Mouse (Mus musculus) urinary bladder, postnatal 14 days (tissue): ENCODE results near the gene Tulp4.
A peak's percentile ranks its signal among the peaks of the same experiment; 100 is the strongest.

Experiments
- DNase-seq: peaks from one replicate; pipeline ENCODE4 v3.0.0; 2021; ENCODE audit warnings: low spot score

Tulp4 gene

DNA sequence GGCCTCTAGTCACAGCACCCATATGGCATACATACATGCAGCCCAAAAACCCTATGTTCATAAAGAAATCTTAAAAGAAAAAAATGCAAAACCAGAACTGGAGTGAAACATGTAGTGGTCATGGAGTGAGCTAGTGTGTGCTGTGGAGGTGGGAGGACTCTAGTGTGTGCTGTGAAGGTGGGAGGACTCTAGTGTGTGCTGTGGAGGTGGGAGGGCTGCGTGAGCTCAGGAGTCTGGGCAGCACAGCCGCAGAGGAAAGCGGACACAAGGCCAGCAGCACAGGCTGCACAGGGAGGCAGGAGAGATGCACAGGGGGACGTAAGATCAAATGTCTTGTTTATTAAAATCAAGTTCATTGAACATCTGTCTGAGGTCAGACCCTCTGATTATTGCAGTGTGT is 17.5 kb downstream of the Tulp4 start:
- no peak for DNase-seq

DNA sequence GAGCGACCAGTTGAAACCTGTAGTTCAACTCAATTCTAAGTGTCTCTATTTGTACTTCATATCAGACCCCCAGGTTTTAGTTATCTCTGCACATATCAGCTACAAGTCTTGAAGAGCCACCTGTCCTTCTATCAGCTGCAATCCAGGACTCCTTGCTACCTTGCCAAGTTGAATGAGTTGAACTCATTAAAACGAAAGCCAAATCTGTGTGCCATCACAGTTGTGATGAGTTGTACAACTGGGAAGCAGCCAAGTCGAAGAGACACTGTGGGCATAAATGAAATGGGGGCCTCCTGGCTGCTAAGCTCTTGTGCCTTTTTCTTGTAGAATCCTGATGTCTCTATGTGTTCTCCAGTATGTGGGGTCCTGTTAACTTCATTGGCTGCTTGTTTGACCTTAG is 19.2 kb downstream of the Tulp4 start:
- no peak for DNase-seq

DNA sequence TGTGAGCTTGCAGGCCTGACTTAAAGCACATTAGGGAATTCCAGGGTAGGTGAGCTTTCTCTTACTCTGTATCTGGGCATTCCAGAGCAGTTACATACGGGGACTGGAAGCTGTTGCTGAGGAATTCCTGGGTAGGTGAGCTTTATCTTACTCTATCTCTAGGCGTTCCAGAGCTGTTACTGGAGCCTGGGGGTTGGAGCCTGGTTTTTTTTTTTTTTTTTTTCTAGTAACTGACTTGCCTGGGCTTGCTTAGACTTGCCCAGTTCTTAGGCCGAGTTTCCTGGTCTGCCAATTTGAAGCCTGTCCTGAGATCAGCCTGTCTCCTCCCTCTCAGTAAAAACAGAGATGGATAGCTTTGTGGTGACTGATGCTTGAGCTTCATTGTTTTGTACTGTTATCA is 21.8 kb downstream of the Tulp4 start:
- DNase-seq: peak; percentile 26

DNA sequence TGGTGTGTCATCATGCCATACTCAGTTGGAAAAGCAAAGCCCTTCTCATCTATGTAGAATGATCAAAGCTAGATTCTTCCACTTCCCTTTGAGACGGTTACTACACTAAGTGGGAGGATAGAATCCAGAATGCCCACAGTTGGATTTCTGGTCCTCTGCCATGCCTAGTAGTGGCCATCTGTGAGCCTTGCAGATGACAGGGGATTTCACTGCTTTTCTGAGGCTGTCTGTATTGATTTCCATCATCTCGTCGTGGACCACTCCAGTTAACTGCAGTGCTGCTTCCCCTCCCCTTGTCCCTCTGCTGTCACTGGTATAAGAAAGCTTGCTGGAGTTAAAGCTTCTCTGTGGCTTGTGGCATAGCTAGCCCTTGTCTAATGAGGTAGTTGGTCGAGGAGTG is 23.1 kb downstream of the Tulp4 start:
- DNase-seq: no peak

DNA sequence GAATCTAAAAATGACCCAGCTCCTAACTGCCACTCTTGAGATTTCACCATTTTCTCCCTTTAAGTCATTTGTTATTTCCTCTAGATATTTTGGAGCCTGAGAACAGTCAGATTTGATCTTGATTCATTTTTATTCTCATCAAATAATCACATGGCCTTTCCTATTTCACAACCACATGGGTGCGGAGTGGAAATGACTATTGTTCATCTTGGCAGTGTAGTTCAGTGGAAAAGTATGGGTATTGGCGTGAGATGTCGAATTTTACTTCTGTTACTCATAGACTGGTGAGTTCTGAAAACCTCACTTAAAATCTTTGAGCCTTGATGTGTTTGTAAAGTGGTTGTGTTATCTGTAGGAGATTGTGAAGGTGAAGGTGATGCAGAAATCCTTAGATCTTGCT is 24.8 kb downstream of the Tulp4 start:
- DNase-seq: no peak

DNA sequence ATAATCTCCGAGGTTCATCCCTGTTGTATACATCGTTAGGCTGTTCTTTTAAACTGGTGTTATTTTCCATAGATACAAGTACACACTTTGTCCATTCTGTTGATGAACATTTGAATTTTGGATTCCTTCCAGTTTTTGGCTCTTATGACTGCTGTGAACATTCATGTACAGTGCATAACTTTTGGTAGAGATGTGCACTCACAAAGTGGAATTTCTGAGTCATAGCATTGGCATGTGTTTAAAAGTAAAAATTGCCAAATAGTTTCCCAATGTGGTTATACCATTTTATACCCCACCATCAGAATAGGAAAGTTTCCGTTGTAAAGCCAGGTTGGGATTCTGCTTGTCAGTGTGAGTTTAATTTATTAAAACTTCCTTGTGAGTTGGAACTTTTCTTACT is 34.6 kb downstream of the Tulp4 start:
- no peak for DNase-seq

DNA sequence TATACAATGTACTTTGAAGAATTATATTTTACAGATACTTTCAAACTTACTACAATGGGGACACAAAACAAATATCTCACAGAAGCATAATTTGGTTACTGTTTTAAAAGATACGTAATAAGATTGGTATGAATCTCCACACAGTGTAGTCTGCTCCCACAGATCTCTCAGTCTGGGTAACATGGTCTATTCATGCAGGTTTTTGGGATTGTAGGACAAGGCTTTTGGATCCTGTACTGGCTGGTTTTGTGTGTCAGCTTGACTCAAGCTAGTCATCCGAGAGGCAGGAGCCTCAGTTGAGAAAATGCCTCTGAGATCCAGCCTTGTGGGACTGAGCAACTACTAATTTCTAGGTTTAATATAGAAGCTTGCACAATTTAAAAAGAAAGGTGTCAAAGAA is 35.1 kb downstream of the Tulp4 start:
- no peak for DNase-seq

DNA sequence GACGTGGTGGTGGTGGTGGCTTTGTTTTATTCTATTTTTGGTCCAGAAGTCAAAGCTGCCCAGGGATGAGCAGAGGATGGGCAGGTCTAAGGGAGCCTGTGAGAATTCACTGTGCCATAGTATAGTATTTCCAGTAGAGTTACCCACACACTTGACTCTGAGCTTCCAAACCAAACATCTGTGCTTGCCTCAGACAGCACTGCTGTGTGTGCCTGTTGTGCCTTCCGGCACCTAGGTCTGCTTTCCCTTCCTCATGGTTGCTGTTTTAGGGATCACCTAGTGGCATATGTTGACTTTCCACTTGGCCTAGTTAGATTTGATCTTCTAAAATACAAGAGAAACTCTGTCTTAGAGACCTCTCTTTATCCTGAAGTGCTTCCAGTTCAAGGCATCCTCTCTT is 39.0 kb downstream of the Tulp4 start:
- DNase-seq: no peak

DNA sequence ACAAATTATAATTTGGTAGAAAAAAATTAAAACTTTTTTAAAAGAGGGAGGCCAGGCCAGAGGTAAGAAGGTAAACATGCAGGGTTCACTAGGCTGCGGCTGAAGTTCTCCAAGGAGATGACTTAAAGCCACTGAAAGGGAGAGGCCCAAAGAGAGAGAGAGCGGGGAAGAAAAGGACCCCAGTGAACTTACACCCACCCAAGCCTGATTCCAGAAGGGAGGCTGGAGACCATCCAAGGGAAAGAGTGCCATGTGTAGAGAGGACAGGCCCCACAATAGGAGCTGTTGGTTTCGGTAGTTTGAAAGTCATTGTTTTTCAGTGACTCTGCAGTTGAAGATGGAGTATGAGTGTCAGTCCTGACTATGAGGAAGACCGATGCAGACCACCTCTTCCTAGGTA is 46.7 kb downstream of the Tulp4 start:
- DNase-seq: no peak

DNA sequence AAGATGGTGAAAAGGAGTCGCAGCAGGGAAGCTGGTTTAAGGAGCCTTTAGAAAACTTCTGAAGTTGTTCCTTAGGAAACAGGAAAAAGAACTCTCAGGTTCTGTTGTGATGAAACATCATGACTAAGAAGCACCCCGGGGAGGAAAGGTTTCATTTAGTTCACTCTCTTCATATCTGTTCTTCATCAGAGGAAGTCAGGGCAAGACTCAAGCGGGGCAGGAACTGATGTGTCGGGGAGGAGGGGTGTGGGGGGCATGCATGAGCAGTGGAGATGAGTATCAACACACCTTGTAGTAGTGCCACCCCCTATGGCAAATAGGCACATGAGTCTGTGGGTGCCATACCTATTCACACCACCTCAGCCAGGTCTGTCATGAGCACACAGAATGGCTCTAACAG is 47.3 kb downstream of the Tulp4 start:
- DNase-seq: no peak

DNA sequence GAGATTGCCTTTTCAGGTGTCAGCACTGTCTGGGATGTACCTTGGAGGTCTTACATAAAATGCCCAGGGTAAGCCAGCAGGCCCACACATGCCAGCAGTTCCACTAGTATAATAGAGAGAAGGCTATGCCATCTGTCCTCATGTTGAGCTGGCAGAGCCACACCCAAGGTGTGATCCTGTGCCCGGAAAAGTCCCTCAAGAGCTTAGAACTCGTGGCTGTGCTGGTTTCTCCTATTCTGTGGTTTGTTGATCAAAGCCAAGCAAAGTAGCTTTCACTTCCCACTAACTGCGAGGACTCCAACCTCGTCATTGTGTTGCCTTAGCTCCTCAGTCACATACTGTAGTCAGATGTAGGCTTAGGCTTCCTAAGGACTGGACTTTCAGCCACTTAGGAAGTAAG is 48.1 kb downstream of the Tulp4 start:
- no peak for DNase-seq

DNA sequence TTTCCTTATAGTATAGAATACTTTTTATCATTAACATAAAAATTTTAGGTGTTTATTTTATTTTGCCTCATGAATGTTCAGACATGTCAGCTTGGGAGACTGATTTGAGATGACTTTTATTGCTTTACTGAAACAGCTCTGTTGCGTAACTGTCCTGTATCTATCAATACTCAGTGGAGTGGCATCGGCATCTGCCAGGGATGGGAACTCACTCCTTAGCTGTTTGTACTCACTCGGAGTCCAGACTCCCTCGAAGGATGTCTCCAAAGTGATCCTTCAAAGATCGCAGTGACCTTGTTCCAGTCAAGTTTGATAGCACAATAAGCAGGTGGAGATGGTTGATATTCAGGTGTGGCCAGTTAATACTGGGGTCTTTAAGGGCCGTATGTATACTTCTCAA is 54.3 kb downstream of the Tulp4 start:
- DNase-seq: no peak

DNA sequence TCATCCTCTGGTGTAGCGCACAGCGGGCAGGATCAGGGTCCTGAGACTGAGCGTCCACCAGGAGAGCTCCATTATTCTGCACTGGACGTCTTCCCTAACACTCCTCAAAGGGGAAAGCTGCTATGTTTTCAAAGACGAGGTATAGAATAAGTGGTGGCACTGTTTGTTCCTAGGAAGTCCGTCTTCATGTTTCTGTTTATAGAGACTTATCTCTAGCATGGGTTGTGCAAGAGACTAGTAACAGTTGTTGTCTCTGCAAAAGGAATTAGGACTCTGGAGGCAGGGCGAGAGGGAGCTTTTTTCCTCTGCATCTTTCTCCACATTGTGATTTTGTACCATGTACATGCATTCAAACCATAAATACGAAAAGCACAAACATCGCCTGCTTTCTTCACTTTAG is 55.7 kb downstream of the Tulp4 start:
- DNase-seq: no peak

DNA sequence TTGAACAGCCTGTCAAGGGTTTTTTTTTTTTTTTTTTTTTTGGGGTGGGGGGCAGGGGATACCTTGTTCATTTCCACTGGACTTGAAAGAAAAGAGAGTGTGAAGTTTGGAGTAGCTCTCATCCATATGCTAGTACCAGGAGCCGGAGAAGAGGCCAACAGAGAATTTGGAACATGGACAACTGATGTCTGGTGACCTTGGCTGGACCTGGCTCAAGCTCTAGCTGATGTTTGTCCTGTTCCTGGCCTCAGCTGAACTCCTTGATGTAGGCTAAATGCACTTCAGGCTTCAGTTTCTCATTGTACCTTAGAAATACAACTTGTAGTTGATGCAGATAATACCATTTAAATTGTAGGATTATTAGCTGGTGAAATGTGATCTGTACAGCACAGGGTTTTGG is 56.5 kb downstream of the Tulp4 start:
- DNase-seq: no peak

DNA sequence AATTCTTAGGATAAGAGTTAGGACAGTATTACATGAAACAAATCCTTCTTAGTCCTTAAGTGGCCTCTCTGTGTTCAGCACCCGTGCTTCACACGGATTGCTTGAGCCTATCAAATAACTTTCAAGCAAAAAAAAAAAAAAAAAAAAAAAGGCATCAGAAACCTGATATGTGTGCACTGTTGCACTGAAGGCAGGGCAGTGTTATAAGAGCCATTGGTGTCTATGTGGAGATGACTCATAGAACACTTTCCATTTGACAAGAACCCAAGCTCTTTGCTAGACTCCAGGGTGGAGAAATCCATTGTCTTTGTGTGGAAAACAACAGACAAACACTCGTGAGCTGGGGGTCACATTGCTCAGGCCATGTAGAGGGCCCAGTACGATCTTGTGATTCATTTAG is 58.7 kb downstream of the Tulp4 start:
- no peak for DNase-seq

DNA sequence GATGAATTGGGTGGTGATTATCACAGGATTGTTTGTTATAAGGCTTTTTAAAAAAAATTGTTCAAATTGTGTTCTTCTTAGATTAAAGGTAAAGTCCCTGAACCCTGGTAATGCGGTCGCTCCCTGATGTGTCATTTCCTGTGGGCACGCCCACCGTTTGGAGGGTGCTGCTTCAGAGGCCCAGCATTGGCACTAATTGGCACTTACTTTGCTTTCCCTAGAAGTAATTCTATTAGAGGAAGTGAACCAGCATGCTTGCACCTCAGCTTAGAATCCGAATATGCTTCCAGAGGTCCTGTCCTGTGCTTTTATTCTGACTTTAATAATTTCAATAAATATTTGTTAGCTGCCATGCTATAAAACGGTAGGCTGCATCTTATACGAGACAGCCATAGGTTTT is 66.2 kb downstream of the Tulp4 start:
- DNase-seq: no peak

DNA sequence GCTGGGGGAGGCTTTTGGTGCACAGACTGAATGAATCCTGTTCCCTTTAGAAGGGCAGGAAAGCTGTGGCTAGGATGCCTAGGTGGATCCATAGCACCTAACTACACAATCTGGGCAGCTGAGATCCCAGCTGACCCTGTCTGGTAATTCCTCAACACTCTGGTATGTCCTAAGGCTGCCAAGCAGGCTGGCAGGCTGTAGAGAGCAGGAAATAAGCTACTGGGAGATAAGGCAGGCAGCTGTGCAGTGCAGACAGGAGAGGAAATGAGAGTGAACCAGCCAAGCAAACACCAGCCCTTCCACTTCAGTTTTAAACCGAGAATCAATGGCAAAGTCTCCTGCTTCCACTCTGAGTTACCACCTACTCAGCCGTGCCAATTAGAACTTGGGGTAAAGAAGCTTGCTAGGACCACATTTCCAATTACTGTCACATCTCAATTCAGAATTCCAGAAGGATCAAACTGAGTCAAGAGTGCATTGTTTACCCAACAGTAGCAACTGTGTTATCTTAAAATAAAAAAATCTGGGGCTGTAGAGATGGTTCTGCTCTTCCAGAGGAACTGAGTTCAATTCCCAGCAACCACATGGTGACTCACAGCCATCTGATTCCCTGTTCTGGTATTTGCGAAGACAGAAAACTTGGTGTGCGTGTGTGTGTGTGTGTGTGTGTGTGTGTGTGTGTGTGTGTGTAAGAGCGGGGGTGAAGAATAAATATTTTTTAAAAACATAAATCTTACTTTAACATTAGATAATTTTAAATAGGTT is 66.9 kb downstream of the Tulp4 start:
- DNase-seq: peak; percentile 65

DNA sequence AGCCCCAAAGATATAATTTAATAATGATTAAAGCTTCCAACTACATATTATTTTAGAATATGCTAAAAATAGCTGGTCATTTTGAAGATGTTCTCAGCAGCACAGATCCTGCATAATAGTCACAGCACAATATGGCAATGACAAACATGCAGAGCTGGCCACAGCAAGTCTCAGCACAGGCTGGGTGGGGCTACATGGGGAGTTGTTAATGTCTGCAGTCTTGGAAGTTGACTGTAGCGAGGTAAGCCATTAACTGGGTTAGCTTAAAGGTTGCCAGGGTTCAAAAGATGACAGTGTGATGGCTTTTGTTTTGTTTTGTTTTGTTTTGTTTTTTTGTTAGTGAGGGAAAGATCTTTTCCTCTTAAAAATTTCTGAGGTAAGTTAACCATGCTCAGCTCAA is 68.3 kb downstream of the Tulp4 start:
- no peak for DNase-seq

DNA sequence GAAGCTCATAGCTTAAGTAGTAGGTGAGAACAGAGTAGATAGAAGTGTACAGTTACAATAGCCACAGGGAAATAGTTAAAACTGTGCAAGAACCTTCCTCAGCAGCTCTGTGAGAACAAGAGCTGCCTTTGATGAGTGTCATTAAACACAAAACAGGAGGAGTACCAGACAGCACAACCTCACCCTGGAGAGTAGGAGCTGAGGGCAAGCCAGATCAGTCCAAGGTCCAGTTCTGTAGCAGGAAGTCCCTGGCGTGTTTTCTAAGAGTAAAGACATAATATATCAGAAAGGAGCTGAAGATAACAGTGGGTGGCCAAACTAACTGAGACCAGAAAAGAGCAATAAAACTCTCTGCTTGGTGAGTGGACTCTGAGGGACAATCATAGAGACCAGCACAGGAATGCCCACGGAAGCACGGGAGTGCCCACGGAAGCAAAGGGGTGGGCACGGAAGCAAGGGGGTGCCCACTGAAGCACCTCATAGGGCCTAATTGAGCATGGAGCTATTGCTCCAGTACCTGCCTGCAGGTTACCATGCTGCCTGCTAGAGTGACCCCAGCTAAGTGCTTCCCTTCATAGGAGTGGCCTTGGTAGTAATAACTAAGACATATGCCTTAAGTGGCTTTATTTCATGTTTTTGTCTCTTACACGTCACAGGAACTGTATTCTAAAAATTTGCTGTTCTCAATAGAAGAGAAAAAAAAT is 72.5 kb downstream of the Tulp4 start:
- DNase-seq: no peak

DNA sequence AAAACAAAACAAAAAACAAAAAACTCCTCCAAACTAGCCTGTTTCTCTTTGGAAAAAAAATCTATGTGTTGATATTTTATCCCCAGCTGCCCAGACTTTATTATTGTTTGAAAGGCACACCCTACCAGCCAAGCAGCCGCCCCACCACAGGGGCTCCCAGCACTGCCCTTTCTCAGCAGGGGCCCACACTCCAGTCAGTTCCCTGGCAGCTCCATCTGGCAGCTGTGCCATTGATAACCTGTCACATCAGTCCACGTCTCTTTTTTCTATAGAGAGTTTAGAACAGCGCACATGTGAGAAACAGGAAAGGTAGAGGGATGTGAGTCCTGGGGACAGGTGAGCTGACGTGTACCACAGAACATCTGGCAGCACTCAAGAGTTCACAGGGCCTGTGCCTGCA is 73.2 kb downstream of the Tulp4 start:
- no peak for DNase-seq

DNA sequence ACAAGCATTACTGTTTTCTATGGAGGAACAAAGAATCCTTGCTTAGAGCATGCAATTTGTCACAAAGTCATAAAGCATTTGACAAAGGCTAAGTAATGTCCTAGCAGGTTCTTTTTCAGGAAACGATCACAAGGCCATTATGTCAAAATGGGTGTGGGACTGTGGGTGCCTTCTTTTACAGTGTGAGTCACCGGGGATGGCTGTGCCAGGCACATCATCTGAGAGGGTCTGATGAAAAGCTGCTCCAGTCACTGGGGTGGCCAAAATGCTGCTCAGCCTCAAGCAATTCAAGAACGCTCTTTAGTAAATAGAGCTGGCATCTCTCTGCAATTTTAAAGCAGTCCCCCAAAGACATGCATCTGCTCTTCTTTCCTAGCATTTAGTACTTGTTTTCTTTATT is 74.2 kb downstream of the Tulp4 start:
- DNase-seq: no peak

DNA sequence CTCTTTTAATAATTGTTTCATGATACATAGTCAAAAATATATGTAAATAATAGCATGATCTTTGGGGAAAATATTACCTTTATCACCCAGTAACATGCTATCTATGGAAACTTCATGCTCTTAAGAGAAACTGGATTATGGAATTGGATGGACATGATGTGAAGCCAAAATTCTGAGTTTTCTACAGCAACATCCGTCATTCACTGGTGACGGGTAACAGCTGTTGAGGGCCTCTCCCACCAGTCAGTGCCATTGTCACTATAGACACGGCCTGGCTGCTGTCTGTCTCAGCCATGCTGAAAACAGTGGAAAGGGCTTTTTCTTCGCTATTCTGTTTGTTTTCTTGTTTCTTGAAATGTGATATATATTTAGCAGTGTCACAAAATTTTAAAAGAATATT is 76.5 kb downstream of the Tulp4 start:
- DNase-seq: no peak

DNA sequence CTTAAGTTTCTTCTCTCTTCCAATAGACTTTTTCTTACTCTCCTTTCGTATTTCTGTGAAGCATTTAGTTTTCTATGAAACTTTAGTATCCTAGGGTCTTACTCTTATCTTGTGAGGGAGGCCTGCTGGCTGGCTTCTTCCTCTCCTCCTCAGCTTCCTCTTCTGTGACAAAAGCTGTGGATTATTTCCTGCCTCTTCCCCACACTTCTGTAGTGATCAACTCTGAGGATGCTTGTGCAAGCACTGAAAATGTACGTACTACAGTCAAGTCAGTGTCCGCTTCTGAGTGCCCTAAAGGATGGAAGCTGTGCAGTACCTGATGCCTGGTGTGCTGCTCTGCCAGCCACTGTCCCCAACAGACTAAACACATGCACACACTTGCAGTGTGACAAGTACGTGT is 80.4 kb downstream of the Tulp4 start:
- no peak for DNase-seq

DNA sequence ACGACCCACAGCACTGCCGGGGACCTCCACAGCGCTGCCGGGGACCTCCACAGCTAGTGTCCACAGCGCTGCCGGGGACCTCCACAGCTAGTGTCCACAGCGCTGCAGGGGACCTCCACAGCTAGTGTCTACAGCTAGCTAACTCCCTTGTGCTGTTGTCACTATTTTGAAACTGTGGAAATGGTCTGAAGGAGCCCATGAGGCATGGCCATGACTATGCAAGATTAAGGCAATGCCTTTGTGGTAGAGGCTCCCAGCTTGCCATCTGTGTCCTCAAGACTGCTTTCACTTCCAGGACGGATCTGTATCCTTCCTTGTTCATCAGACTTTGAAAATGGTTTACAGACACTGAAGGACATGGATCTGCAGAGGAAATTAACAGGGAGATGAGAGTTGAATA is 80.9 kb downstream of the Tulp4 start:
- no peak for DNase-seq
